Mouse (Mus musculus) liver, adult 2 months (tissue): ENCODE data around the gene Hao1.

Experiments used
- CTCF ChIP-seq: fragments of 200-500 bp; IDR thresholded peaks from 2 replicates; pipeline ENCODE4 v1.5.1; 2011; ENCODE audit warnings: low read depth, low read length, control low read depth
- POLR2A ChIP-seq: fragments of 200-500 bp; IDR thresholded peaks from 2 replicates; pipeline ENCODE4 v1.6.1; 2011; ENCODE audit warnings: low read length, control low read depth; ENCODE audit not compliant: insufficient read depth; ENCODE audit errors: extremely low read depth

DNA sequence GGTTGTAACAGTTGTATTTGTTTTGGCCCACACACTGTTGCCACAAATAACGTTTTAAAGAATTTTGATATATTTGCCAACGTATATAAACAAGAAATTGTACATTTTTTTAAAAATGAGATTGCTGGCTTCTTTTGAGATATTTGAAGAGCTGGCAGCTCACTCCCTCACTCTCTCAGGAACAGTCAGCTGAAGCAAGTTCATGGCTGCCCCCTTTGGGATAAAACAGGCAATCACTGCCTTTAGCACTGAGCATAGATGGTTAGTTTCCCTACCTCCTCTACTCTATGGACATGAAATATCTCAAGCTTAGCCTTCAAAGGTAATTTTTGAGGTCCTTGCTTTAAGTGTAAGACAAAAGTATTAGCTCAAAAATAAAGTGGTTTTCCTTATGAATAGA is 10.7 kb downstream of the Hao1 start:
- TF ChIP-seq POLR2A, result no peak
- TF ChIP-seq CTCF, result no peak
